Mouse (Mus musculus) v-Abl transformed pro-B cells (cell line): ENCODE measurements at regions not wholly inside any gene's neighbourhood (a gene's known extent, or its start where the extent isn't known, plus 50 kb on each side); places are given as distances from the start of the nearest gene placed in this dataset.

ENCODE experiments used
- in situ Hi-C, 2 experiments: fragments of 400-800 bp; cut with MboI; formaldehyde crosslinking; loops; one replicate each; pipeline ENCODE4 v1.15.1; 2025; ENCODE audit not compliant: unreplicated experiment in 2 of 2

GRCm38 (mm10) chr10:111558675-111559340 lies 52.7 kb downstream of the Phlda1 start:
- in situ Hi-C loops = loop anchor here in 1 of 2 experiments (5.0 kb wide), 1 partner anchor 52 kb away; the partner anchor contains the start of gene Phlda1

- in situ Hi-C loops = loop anchor here in 1 of 2 experiments (5.0 kb wide), 1 partner anchor 52 kb away; the partner anchor contains the start of gene Phlda1
Measured at GRCm38 (mm10) chr10:111559341-111560246, 53.5 kb downstream of the Phlda1 start.

- in situ Hi-C loops = no loop called here
Measured at GRCm38 (mm10) chr10:111562628-111563027, 56.5 kb downstream of the Phlda1 start.

DNA sequence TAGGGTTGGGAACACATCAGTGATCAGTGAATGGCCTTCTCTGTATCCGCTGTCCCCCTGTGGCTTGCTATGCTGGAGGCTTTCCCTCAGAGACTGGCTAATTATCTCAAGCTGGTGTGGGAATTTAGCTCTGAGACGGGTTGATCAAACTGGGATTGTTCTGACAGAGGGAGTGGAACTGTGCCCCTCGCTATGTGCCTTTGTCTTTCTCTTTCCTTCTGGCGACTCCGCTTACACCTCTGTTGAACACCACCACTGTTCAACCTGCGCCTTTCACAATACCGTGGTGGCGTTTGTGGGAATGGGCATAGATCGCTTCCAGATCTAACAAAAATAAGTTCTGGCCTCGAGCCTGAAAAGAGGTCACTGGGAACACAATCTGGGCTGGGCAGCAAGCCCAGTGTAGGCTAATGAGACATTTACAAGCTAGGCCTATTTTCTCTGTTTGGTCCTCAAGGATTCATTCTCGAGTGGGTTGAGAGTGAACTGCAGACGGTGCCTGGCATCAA lies 60.8 kb downstream of the Phlda1 start:
- in situ Hi-C loops = no loop called here

GRCm38 (mm10) chr10:111570501-111571258 lies 64.6 kb downstream of the Phlda1 start:
- in situ Hi-C loops = no loop called here

DNA sequence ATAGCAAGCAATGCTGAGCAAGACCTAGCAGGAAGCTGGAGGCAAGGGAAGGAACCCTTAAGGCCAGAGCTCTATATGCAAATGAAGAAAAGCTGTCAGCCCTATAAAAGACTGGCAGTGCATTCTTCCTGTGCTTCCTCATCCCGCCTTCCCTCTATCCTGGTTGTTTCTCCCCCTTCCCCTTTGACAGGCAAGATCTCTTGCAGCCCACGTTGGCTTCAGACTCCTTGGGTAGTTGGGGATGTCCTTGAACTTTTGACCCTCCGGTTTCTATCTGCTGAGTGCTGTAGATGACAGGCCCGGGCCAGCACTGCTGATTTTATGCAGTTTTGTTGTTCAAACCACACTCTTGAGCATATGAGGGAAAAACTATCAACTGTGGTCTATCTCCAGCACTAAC lies 68.1 kb downstream of the Phlda1 start:
- in situ Hi-C loops = no loop called here

GRCm38 (mm10) chr10:111574812-111575211 lies 68.7 kb downstream of the Phlda1 start:
- in situ Hi-C loops = no loop called here

DNA sequence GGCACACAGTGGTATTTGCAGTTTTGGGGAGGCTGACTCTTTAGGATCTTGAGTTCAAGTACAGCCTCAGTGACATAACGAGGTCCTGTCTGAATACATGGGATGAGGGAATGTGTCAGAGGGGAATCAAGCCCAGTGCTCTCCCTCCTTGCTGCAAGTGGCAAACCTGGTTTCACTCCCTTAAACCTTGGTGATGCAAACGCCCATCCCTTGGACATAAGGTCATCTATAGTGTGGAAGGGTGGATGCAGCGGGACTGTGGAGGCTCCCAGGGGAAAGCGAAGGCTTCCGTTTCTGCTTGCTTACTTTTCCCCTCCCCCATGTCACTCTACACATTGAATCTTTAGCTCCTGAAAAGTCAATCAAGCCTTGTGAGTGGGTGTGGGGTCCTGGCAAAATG lies 69.2 kb downstream of the Phlda1 start:
- in situ Hi-C loops = no loop called here

DNA sequence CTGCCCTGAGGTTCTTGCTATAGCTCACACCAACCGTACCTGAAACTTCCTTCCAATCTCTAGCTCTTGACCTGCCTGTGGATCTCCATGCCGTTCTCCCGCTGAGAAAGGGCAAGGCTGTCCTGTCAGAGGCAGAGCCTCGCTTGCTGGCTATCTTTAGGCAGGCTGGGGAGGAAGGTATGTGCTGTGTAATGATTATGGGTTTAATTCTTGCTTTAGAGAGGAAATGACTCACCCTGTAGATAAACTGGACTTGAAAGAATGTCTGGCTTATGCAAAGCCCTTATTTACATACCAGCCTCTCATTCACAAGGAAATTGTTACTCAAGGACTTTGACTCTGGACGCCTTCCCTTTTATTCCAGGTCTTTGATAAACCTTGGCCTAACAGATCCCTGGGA lies 69.8 kb downstream of the Phlda1 start:
- in situ Hi-C loops = no loop called here

GRCm38 (mm10) chr10:111576395-111577069 lies 70.4 kb downstream of the Phlda1 start:
- in situ Hi-C loops = no loop called here

GRCm38 (mm10) chr10:111578536-111578935 lies 72.5 kb downstream of the Phlda1 start:
- in situ Hi-C loops = no loop called here

DNA sequence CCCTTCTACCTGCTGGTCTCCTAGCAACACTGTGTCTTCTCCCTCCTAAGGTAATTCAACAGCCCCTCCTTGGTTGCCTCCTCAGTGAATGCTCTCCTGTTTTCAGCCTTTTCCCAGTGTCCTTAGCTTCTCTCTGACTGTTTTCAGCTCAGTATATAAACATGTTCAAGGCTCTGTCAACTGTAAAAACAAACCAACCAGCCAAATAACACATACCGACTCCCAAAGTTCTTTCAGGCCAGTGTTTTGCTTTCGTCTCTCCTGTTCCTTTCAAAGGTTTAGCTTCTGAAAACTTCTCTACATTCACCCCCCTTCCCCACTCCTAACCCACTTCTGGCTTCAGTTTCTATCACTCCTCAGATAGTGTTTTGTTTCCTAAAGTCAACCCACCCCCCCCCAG lies 73.4 kb downstream of the Phlda1 start:
- in situ Hi-C loops = no loop called here

GRCm38 (mm10) chr10:111580401-111581100 lies 74.5 kb downstream of the Phlda1 start:
- in situ Hi-C loops = loop anchor here in 1 of 2 experiments (5.0 kb wide), 2 partner anchors 73 to 342 kb away; partner anchors contain the start of gene Phlda1

DNA sequence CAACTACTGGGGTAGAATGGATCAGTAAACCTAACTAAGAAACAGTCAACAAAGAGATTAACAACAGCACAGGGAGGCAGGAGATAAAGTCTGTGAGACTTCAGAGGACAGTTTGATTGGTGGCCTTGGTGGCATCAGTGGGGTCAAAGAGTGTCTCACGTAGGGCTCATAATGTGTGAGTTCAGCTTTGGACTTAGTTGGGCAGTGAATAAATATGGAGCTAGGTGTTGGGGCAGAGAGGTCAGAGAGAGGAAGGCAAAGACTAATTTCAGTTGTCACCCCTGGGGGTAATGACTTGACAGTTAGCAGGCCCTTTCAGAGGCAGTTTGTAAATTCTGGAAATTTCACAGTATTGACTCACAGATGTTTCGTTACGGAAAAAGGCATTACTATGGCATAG lies 75.8 kb downstream of the Phlda1 start:
- in situ Hi-C loops = loop anchor here in 1 of 2 experiments (5.0 kb wide), 2 partner anchors 75 to 340 kb away; partner anchors contain the start of gene Phlda1

DNA sequence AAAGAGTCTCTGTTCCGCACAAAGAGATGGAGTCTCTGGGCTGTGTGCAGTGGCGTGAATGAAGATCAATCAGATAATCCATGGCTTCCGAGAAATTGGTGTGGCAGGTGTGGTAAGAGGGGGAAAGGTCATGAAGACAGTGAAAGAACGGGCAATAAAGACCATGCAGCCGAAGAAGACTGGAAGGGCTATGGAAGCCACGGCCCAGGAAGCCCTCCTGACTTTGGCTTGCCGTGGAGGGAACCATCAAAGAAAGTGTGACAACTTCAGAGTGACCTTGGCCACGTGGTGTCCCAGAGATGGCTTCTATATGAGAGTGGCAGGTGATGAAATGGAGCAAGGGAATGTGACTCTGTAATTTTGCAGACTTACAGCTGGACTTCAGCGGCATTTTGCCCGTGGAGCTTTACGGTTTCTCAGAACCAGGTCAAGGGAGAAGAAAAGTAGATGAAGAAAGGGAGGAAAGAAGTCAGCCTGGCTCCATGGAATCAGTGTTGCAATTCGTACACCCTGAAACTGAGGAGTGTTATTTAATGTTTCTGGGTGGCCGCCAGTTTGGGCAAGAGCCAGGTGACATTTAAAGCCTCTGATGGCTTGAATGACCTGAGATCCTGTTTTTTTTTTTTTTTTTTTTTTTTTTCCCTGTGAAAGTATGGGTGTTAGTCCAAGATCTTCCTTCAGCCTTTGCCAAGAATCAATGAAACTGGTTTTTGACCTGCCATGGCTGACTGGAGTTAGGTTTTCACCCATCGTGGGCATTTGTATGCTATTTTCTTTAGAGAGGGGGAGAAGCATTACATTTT lies 76.4 kb downstream of the Phlda1 start:
- in situ Hi-C loops = loop anchor here in 1 of 2 experiments (5.0 kb wide), 2 partner anchors 75 to 340 kb away; partner anchors contain the start of gene Phlda1

GRCm38 (mm10) chr10:111583124-111583743 lies 77.1 kb downstream of the Phlda1 start:
- in situ Hi-C loops = loop anchor here in 1 of 2 experiments (5.0 kb wide), 2 partner anchors 76 to 339 kb away; partner anchors contain the start of gene Phlda1

DNA sequence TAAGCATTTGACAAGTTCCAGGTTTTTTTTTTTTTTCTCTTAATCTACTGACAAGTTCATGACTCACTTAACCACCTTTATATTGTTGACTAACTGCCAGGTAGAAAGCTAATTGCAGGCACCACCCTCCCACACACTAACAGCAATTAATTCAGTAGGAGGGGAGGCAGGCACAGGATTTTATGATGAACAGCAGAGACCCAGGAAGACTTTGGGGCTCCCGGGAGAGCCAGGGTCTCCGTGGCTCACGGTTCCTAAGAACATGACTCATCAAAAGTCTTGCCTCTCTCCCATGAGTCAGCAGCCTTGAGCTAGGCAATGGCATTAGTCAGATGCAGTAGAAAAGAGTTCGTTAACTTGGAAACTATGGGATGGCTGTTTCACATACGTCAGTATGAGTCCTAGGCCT lies 77.7 kb downstream of the Phlda1 start:
- in situ Hi-C loops = loop anchor here in 1 of 2 experiments (5.0 kb wide), 2 partner anchors 76 to 339 kb away; partner anchors contain the start of gene Phlda1
